Mouse (Mus musculus): ENCODE measurements around the gene Tns1.

GRCm38 (mm10) chr1:73940491-73941204 is 183.6 kb downstream of the Tns1 start:
- TF ChIP-seq FLI1 (IDR thresholded peaks at IDR 0.05; ENCODE audit: low read length) = no peak
- no peak for TF ChIP-seq GATA1 (IDR thresholded peaks at IDR 0.05; ENCODE audit: borderline replicate concordance, low read length)

All from megakaryocyte, embryonic 14.5 days (primary cell).